Mouse (Mus musculus) kidney, adult 2 months (tissue): Measurements from ENCODE around the gene Casp6.

Experiments used
- CTCF ChIP-seq: fragments of 200-500 bp; conservative IDR thresholded peaks from 2 replicates; pipeline ENCODE4 v1.5.1; 2011; ENCODE audit warnings: low read depth, mild to moderate bottlenecking, control low read depth, low read length, moderate library complexity, mixed read lengths; ENCODE audit not compliant: insufficient read depth, insufficient read length
- POLR2A ChIP-seq: fragments of 200-500 bp; IDR thresholded peaks from one replicate; pipeline ENCODE4 v1.6.1; 2011; ENCODE audit warnings: low read depth, low read length, control low read depth

GRCm38 (mm10) chr3:129886430-129886829 is 14.8 kb upstream of the Casp6 start:
- TF ChIP-seq POLR2A: no peak
- no peak for TF ChIP-seq CTCF
